Mouse (Mus musculus): Measurements from ENCODE around the gene Kdm6b. TPM values are rescaled to one million over a fixed set of nuclear protein-coding genes. Genes with fewer than 3 reads are reported as not detected.

Kdm6b gene
- polyA plus RNA-seq, 1 experiment from 2014 or later, result 59.2 TPM

- H3K9ac ChIP-seq (replicated peaks), result no peak overlapping the region
- peaks cover 17% of the 10 kb centered on the region for H3K36me3 ChIP-seq
- H3K9me3 ChIP-seq, result no peaks in the 10 kb centered on the region
- no peak overlapping the region for H3K4me3 ChIP-seq (replicated peaks)
- 67% methylated on average over 3 of the region's 3 CpGs for WGBS
- peak overlapping the region; percentile 79; the same call in 1 of the 2 replicates for H3K27ac ChIP-seq
- no peak for ATAC-seq
- no peaks in the 10 kb centered on the region for H3K27me3 ChIP-seq
- H3K4me1 ChIP-seq (replicated peaks), result peaks cover 35% of the 10 kb centered on the region
- no peak overlapping the region for H3K4me2 ChIP-seq (replicated peaks)
Measured at GRCm38 (mm10) chr11:69372780-69373170, 40.7 kb downstream of the Kdm6b start.

- peaks cover 13% of the 10 kb centered on the region for H3K36me3 ChIP-seq
- H3K4me2 ChIP-seq (replicated peaks), result peak overlapping the region; percentile 42
- no peak for ATAC-seq
- 47% methylated on average over 12 of the region's 12 CpGs for WGBS
- H3K9ac ChIP-seq (replicated peaks), result peak overlapping the region; percentile 48
- H3K27me3 ChIP-seq, result no peaks in the 10 kb centered on the region
- H3K9me3 ChIP-seq, result no peaks in the 10 kb centered on the region
- peaks cover 41% of the 10 kb centered on the region for H3K4me1 ChIP-seq (replicated peaks)
- H3K4me3 ChIP-seq (replicated peaks), result peak overlapping the region; percentile 19; the same call in 1 of the 2 replicates
- H3K27ac ChIP-seq, result peak overlapping the region; percentile 79
Measured at GRCm38 (mm10) chr11:69372056-69372779, 41.3 kb downstream of the Kdm6b start.

GRCm38 (mm10) chr11:69371601-69372000 lies 41.9 kb downstream of the Kdm6b start:
- no peaks in the 10 kb centered on the region for H3K9me3 ChIP-seq
- peak overlapping the region; percentile 48 for H3K9ac ChIP-seq (replicated peaks)
- peaks cover 13% of the 10 kb centered on the region for H3K36me3 ChIP-seq
- 21% methylated on average over 12 of the region's 12 CpGs for WGBS
- ATAC-seq, result no peak
- peak overlapping the region; percentile 79 for H3K27ac ChIP-seq
- peaks cover 43% of the 10 kb centered on the region for H3K4me1 ChIP-seq (replicated peaks)
- peak overlapping the region; percentile 42 for H3K4me2 ChIP-seq (replicated peaks)
- H3K4me3 ChIP-seq (replicated peaks), result peak overlapping the region; percentile 19
- no peaks in the 10 kb centered on the region for H3K27me3 ChIP-seq

GRCm38 (mm10) chr11:69370817-69371215 lies 42.7 kb downstream of the Kdm6b start:
- H3K9ac ChIP-seq (replicated peaks), result peak overlapping the region; percentile 48; the same call in 1 of the 2 replicates
- WGBS, result 12% methylated on average over 9 of the region's 9 CpGs
- H3K4me1 ChIP-seq (replicated peaks), result peaks cover 48% of the 10 kb centered on the region
- H3K4me2 ChIP-seq (replicated peaks), result peak overlapping the region; percentile 42
- no peaks in the 10 kb centered on the region for H3K27me3 ChIP-seq
- peak overlapping the region; percentile 79 for H3K27ac ChIP-seq
- H3K36me3 ChIP-seq, result peaks cover 12% of the 10 kb centered on the region
- H3K4me3 ChIP-seq (replicated peaks), result peak overlapping the region; percentile 19; the same call in 1 of the 2 replicates
- H3K9me3 ChIP-seq, result no peaks in the 10 kb centered on the region
- no peak for ATAC-seq

- Histone ChIP-seq H3K27me3 (no peaks in the 10 kb centered on the region), H3K4me2 (replicated peaks) (peak overlapping the region; percentile 96), H3K9me3 (no peaks in the 10 kb centered on the region), H3K27ac (peak overlapping the region; percentile 100), H3K9ac (replicated peaks) (peak overlapping the region; percentile 99), H3K4me1 (replicated peaks) (peaks cover 54% of the 10 kb centered on the region), H3K36me3 (peaks cover 9% of the 10 kb centered on the region; the same call in 1 of the 2 replicates), H3K4me3 (replicated peaks) (peak overlapping the region; percentile 95)
- no peak for ATAC-seq
- WGBS, result 23% methylated on average over 2 of the region's 2 CpGs
Measured at GRCm38 (mm10) chr11:69369990-69370816, 43.3 kb downstream of the Kdm6b start.

- H3K27ac ChIP-seq, result peak within 1 kb of the TSS; percentile 100
- peaks cover 62% of the 10 kb centered on the region for H3K4me1 ChIP-seq (replicated peaks)
- peak within 1 kb of the TSS; percentile 99 for H3K9ac ChIP-seq (replicated peaks)
- peak within 1 kb of the TSS; percentile 95 for H3K4me3 ChIP-seq (replicated peaks)
- ATAC-seq, result no peak
- H3K4me2 ChIP-seq (replicated peaks), result peak within 1 kb of the TSS; percentile 96
- H3K9me3 ChIP-seq, result no peaks in the 10 kb centered on the region
- WGBS, result under 1% methylated on average over 24 of the region's 34 CpGs
- H3K36me3 ChIP-seq, result peaks cover 9% of the 10 kb centered on the region; the same call in 1 of the 2 replicates
- H3K27me3 ChIP-seq, result no peaks in the 10 kb centered on the region
Measured at GRCm38 (mm10) chr11:69369215-69369989, 44.1 kb downstream of the Kdm6b start, which contains the start of gene Chd3. Gene Chd3, minus strand, starts transcription at chr11:69369406.

- Histone ChIP-seq H3K4me3 (replicated peaks) (peak overlapping the region; percentile 95), H3K9me3 (no peaks in the 10 kb centered on the region), H3K27ac (peak overlapping the region; percentile 100), H3K4me1 (replicated peaks) (peaks cover 70% of the 10 kb centered on the region), H3K9ac (replicated peaks) (peak overlapping the region; percentile 99), H3K4me2 (replicated peaks) (peak overlapping the region; percentile 96), H3K36me3 (peaks cover 14% of the 10 kb centered on the region), H3K27me3 (no peaks in the 10 kb centered on the region)
- ATAC-seq, result peak; percentile 7; the same call in 1 of the 2 replicates
- under 1% methylated on average over 46 of the region's 106 CpGs for WGBS
Measured at GRCm38 (mm10) chr11:69368356-69369214, 44.9 kb downstream of the Kdm6b start.

GRCm38 (mm10) chr11:69367616-69368355 lies 45.7 kb downstream of the Kdm6b start:
- H3K4me3 ChIP-seq (replicated peaks), result peak overlapping the region; percentile 95
- H3K36me3 ChIP-seq, result peaks cover 16% of the 10 kb centered on the region
- under 1% methylated on average over 22 of the region's 22 CpGs for WGBS
- peaks cover 70% of the 10 kb centered on the region for H3K4me1 ChIP-seq (replicated peaks)
- H3K27ac ChIP-seq, result peak overlapping the region; percentile 100
- H3K9ac ChIP-seq (replicated peaks), result peak overlapping the region; percentile 99
- H3K27me3 ChIP-seq, result no peaks in the 10 kb centered on the region
- peak overlapping the region; percentile 96 for H3K4me2 ChIP-seq (replicated peaks)
- H3K9me3 ChIP-seq, result no peaks in the 10 kb centered on the region
- no peak for ATAC-seq

GRCm38 (mm10) chr11:69366855-69367615 lies 46.4 kb downstream of the Kdm6b start:
- H3K27ac ChIP-seq, result peak overlapping the region; percentile 100
- peaks cover 23% of the 10 kb centered on the region for H3K36me3 ChIP-seq
- no peaks in the 10 kb centered on the region for H3K9me3 ChIP-seq
- peak overlapping the region; percentile 95 for H3K4me3 ChIP-seq (replicated peaks)
- 0 out of 2 replicates have a peak, but pooled peaks have one; percentile 1 for ATAC-seq
- WGBS, result under 1% methylated on average over 22 of the region's 22 CpGs
- no peaks in the 10 kb centered on the region for H3K27me3 ChIP-seq
- peak overlapping the region; percentile 96 for H3K4me2 ChIP-seq (replicated peaks)
- peaks cover 62% of the 10 kb centered on the region for H3K4me1 ChIP-seq (replicated peaks)
- peak overlapping the region; percentile 99 for H3K9ac ChIP-seq (replicated peaks)

Data from midbrain, embryonic 13.5 days (tissue).